Mouse (Mus musculus) liver, embryonic 18 days (tissue): ENCODE data around the gene Gsg1. TPM values are rescaled to one million over a fixed set of nuclear protein-coding genes. Genes with fewer than 3 reads are reported as not detected.

ENCODE experiments used
- polyA plus RNA-seq: library from polyadenylated mRNA; depleted of rRNA; stranded (reverse); fragments of >200 nt; gene quantifications from 2 replicates; pipeline ENCODE4 v1.2.3, GENCODE M21; 2012; rRNA removed

The Gsg1 gene
- polyA plus RNA-seq: 0.12 and 0.19 TPM in 2 replicates

GRCm38 (mm10) chr6:135254153-135254552, at the start of gene Gsg1:
Gsg1 (minus strand) TSS chr6:135254351.

DNA sequence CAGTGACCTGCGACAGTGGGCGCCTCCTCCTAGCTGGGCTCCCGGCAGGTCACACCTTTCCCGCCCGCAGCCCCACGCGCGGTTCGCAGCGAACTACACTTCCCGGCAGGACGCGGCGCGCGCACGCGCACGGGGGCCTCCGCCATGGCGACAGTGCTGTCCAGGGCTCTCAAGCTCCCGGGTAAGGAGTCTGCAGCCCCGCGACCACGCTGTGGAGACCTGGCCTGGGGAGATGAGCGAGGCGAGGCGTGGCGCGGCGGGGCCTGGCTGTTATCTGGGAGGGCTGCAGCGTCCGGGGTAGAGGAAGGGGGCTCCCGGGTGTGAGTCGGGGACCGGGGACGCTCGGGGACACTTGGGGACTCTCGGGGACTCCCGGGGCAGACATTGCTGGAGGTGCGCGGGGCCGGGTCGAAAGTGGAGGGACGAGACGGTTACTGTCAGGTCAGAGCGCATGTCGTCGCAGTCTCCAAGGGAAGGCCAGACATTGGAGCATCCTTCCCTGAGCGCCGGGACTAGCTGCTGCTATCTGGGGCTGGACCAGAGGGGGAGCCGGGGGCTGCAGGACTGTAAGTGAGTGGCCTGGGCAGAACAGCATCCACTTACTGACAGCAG, 56.1 kb downstream of the Gsg1 start, which contains the start of the genes Fam234b and Hebp1:
Gene Fam234b, plus strand, starts transcription at position 57 of the 612 bp plus-strand sequence.
Gene Hebp1, minus strand, starts transcription at position 102 of the 612 bp plus-strand sequence.

Other genes with a start within 250 kb of the Gsg1 start
- 36.8 and 39.5 TPM in 2 replicates for gene Ddx47, start 242.7 kb downstream of the Gsg1 start, polyA plus RNA-seq
- gene Gprc5a, start 188.7 kb downstream of the Gsg1 start, polyA plus RNA-seq: 0.07 and 0.08 TPM in 2 replicates
- gene Gprc5d, start 136.1 kb downstream of the Gsg1 start, polyA plus RNA-seq: 0.13 and 0.28 TPM in 2 replicates
- gene Fam234b, start 56.4 kb downstream of the Gsg1 start, polyA plus RNA-seq: 12.3 and 13.2 TPM in 2 replicates
- gene Hebp1, start 56.3 kb downstream of the Gsg1 start, polyA plus RNA-seq: 151 and 159 TPM in 2 replicates
- gene Pbp2, start 56.1 kb upstream of the Gsg1 start, polyA plus RNA-seq: 0.02 TPM in 1 of 2 replicates, not detected in the other
- gene Emp1, start 108.2 kb upstream of the Gsg1 start, polyA plus RNA-seq: 3.6 and 4.9 TPM in 2 replicates